Mouse (Mus musculus) mouse trophoblast stem cell (cell line): ENCODE data around the gene Rbm33.

ENCODE experiments used
- in situ Hi-C, 2 experiments: fragments of 300-500 bp; cut with MseI, MboI; formaldehyde crosslinking; loops; 2 replicates in 1 of 2; 3 replicates in 1 of 2; pipeline ENCODE4 v1.15.1; 2025

Rbm33 gene

DNA sequence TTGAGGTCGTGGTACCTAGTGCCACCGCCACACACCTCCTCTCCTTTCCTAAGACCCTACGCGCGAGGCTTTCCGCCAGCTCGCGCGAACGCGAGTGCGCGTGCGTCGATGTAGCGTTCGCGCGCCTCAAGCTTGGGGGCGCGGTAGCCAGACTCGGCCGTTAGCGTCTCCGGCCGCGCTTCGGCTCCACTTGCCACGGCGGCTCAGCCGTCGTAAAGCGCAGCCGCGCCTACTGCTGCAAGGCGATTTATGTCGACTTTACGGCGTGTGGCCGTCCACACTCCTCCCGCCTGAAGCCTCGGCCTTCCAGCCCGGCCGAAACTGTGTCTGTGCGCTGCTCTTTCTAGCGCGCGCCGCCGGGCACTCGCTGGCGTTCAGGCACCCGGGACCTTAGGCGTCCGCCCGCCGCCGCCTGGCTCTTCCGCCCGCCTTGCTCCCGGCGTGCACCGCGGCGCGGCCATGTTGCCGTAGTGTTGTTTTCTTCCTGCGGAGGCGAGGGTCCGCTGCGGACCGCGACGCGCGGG, at the start of gene Rbm33:
TSS of gene Rbm33 (plus strand) at position 400 of the 524 bp plus-strand sequence.
- in situ Hi-C loops = no loop called here

GRCm38 (mm10) chr5:28267576-28267975, 49.3 kb upstream of the Rbm33 start:
- in situ Hi-C loops = no loop called here

- in situ Hi-C loops = no loop called here
Observed at GRCm38 (mm10) chr5:28269469-28269991, 47.4 kb upstream of the Rbm33 start.

GRCm38 (mm10) chr5:28272836-28273235, 44.1 kb upstream of the Rbm33 start:
- in situ Hi-C loops = no loop called here

- in situ Hi-C loops = no loop called here
Observed at GRCm38 (mm10) chr5:28277279-28277678, 39.6 kb upstream of the Rbm33 start.

DNA sequence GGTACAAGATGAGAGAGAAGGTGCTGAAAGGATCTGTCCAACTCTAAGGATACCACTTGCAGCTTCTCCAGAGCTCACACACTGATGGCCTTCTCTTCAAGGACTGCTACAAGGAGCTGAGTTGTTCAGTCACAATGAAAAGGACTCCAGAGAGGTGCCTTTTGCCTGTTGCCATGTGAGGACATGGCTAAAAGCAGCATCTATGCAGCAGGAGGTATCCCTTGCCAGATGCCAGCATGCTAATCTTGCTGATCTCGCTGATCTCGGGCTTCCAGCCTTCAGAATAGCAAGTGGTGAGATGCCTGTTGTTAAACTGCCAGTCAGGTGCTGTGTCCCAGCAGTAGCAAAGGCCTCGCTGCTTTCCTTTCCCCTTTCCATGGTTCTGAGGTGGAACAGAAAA, 27.8 kb upstream of the Rbm33 start:
- in situ Hi-C loops = no loop called here

DNA sequence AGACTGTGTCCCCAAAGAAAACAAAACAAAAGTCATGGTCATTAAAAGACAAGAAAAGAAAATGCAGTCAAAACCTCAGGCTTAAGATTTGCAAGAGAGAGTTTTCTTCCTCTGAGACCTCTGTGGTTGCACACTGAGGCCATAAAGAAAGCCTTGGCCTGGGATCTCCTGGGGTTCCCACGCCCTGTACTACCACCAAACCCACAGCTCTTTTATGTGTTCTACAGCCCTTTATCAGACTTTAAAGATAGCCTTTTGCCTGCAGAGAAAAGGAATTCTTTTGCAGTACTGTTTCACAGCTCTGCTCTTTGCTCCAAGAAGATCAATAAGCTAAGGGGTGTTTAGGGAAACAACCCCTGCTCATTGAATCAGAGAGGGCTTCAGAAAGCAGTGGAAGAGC, 26.3 kb upstream of the Rbm33 start:
- in situ Hi-C loops = no loop called here

DNA sequence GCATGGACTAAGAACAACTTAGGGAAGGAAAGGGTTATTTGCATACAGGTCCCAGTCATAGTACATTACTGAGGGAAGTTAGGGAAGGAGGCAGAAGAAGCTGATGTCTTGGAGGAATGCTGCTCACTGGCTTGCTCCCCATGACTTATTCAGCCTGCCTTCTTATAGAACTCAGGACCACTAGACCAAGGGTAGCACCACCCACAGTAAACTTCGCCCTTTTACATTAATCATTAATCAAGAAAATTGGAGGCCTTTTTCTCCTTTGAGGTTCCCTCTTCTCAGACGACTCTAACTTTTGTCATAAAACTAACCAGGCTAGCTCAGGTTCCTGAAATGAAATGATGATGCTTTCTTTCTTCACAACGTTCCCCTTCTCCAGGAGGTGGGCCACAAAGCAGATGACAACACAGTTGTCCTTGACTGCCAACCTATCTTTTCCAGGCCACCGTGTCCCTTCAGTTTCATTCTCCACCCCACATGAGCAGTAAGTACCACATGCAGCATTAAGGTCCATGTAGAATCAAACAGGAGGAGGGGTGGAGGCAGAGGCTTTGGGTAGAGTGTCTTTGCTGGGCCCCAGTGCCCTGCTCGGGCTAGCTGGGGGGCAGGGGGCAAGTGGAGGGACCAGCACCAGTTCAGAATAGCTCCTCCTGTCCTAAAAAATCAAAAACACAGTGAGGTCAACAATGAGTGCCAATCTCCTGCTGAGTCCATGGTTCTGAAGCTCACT, 25.6 kb upstream of the Rbm33 start:
- in situ Hi-C loops = no loop called here

DNA sequence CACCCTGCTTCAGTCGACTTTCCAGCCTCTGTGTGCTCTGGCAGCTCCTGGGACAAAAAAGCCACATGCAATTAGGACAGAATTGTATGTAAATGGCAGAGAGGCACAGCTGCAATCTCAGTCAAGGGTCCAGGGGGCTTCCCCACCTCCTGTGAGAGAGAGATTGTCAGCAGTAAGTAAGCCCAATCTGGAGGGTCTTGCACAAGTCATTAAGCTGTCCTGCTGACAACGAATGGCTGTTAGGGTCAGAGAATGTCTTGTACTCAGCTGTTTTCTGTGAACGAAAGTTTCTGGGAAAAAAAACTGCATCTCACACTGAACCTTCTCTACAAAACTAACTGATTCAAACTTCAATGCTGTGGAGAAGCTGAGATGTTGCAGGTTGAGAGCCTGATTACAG, 24.6 kb upstream of the Rbm33 start:
- in situ Hi-C loops = no loop called here

DNA sequence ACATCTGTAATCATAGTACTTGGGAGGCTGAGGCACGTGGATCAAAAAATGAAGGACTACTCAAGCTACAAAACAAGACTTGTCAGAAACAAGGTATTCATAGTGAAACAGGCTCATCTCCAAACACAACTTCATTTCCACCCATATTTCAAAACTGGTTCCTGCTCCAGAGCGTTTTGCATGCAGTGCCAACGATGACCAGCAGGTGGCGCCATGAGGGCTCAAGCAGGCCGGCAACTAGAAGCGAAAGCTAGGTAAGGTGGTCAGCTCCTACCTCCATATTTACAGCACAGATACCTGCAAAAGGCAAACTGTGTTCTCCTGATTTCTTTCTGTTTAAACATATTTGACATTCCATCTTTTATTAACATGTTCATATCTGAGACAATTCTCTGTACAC, 22.9 kb upstream of the Rbm33 start:
- in situ Hi-C loops = no loop called here

GRCm38 (mm10) chr5:28298161-28298560, 18.8 kb upstream of the Rbm33 start:
- in situ Hi-C loops = no loop called here

- in situ Hi-C loops = no loop called here
Observed at GRCm38 (mm10) chr5:28298693-28299092, 18.2 kb upstream of the Rbm33 start.

DNA sequence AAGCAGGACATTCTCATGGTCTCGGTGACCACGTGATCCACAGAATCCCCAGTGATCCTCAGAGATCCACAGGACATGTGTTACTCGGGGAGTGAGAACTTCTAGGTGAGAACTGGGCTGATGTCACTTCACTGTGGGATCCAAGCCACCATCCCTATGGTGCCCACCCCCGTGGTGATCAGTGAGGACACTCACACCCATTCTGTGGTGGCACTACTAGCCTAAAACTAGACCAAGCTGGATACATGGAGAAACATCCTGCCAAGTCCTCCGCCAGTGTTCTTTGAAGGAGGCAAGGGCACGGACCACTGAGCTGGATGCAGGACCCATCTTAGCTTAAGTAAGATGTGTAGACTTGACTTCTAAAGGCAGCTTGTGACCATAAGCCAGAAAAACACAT, 17.6 kb upstream of the Rbm33 start:
- in situ Hi-C loops = no loop called here

DNA sequence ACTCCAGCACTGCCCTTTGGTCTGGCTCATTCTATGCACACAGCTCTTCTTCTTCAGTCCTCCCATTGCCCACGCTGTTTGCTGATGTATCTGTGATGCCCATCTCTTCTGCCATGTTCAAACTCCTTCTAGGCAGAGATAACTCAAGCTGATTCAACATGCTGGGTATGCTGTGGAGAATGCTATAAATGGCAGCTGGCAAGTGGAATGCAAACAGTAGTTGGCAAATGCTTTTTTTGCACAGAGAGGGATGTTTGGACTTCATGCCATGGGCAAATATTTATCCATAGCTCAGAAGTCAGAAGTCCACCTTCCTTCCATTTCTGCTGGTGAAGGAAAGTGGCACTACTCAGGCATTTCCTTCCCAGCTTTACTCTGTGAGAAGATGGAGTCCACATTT, 14.2 kb upstream of the Rbm33 start:
- in situ Hi-C loops = no loop called here

DNA sequence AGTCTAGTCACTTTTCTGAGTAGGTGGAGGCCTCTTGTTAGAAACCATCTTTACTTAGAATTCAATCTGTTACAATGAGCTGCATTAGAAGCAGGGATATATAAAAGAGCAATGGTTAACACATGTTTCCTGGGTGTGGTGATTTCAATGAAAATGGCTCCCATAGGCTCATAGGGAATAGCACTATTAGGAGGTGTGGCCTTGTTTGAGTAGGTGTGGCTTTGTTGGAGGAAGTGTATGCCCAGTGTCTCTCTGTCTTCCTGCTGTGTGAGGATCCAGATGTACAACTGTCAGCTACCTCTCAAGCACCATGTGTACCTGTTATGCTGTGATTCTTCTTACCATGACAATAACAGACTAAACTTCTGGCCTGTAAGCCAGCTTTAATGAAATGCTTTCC, 12.4 kb upstream of the Rbm33 start:
- in situ Hi-C loops = no loop called here

DNA sequence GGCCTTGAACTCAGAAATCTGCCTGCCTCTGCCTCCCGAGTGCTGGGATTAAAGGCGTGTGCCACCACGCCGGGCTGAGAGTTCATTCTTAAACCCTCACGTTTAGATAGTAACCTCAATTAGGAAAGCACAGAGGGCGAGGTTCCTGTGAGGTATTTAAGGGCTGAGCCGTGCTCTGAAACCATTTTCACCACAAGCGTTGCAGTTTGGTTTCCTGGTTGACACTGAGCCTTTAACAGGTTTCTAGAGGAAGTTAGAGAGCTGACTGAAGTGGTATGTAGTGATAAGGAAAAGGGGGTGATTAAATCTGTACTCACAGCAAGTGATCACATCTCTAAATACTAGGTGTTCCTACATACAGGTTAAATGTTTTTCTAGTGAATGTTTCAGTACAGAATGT, 1.4 kb upstream of the Rbm33 start:
- in situ Hi-C loops = no loop called here

- in situ Hi-C loops = no loop called here
Observed at GRCm38 (mm10) chr5:28316151-28316721, 685 bp upstream of the Rbm33 start.

DNA sequence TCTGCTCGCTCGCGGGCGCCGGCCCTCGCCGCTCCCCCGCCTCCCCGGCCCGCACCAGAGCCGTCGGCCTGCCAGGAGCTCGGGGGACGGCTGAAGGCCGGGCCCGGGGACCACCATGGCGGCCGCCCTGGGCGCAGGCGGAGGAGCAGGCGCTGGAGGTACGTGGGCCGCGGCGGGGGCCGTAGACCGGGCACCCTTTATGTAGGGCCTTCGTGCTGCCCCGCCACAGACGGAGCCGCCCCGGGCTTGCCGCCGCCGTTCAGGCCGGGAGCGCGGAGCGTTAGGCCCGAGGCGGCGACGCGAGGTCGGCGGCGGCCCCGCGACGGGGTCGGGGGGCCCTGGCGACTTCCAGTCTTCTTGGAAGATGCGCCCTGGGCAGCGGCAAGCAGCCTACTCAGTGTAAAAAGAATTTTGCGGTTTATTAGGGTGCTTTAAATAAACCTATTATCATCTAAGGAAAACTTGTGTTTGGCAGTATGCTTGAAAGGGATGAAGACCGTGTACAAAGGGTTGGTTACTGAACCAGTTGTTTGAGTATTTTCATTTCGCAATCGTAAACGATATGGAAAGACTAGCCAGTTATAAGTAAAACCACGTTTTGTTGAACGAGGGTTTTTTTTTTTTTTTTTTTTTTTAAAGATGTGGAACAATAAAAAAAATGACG, 464 bp downstream of the Rbm33 start:
- in situ Hi-C loops = no loop called here

DNA sequence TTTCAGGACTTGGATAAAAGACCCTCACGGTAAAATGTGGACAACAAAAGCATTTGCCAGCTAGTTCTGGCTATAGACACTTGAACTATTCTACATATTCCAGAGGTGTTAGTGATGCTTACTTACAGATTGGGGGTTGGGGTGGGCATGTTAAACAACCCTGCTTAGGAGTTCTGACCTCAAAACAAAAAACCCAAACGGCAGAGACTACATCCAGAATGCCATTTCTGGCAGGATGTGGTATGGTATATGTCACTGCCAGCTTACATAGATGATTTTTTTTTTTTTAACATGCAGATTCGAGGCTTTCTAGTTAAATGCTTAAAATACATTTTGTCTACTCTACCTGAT, 971 bp downstream of the Rbm33 start:
- in situ Hi-C loops = no loop called here

DNA sequence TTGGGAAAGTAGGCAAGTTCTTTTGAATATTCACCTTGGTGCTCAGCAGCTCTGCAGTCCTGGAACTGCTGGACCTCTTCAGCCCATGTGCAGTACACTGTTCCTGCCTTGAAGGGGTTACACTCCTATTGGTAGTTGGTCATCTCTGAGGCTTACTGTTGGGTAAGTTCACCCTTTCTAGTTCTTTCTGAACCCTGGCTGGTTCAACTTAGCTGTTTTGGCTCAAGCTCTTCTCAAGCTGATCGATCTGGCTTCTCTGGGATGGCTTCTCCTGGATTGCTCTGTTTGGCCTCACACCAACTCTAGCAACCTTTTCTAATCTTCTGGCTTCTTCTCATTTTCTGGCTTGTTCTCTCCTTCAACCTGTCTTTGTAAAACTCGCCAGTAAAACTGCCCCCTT, 1.8 kb downstream of the Rbm33 start:
- in situ Hi-C loops = no loop called here

DNA sequence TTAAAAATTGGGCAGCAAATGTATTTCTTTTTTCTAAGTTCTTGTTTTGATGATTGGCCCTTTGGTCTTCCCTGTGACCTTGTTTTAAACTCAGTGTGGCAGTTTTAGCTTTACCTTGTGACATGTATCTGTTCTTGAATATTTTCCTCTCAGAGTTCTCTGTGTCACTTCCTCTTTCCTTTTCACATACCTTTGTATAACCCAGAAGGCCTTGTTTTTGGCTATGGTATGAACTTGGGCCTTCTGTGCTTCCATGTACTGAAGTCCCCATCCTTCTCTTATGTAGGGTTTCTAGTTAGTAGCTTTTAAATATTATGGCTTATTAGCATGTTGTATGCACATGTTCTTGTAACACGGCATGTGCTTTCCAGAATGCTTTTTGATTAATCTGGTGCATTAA, 4.8 kb downstream of the Rbm33 start:
- in situ Hi-C loops = no loop called here

GRCm38 (mm10) chr5:28322189-28322588, 5.3 kb downstream of the Rbm33 start:
- in situ Hi-C loops = no loop called here

GRCm38 (mm10) chr5:28323822-28324221, 6.9 kb downstream of the Rbm33 start:
- in situ Hi-C loops = no loop called here
